Mouse (Mus musculus) small intestine, adult 2 months (tissue): ENCODE data around the gene Lct. TPM values are rescaled to one million over a fixed set of nuclear protein-coding genes. Genes with fewer than 3 reads are reported as not detected.

Experiments
- H3K27ac ChIP-seq: fragments of 200-500 bp; 2 replicates; pipeline ENCODE4 v1.5.1; 2012; ENCODE audit warnings: low read depth, low read length, control low read depth, inconsistent platforms; ENCODE audit not compliant: insufficient read depth
- H3K27me3 ChIP-seq: fragments of 200-500 bp; 2 replicates; pipeline ENCODE4 v1.6.1; 2012; ENCODE audit warnings: mild to moderate bottlenecking, moderate library complexity, low read length, inconsistent platforms; ENCODE audit not compliant: control insufficient read depth, insufficient read depth
- H3K36me3 ChIP-seq: fragments of 200-500 bp; 2 replicates; pipeline ENCODE4 v1.6.1; 2012; ENCODE audit warnings: mild to moderate bottlenecking, low read length, control low read depth, inconsistent platforms; ENCODE audit not compliant: control insufficient read depth, insufficient read depth
- H3K4me1 ChIP-seq: fragments of 200-500 bp; 2 replicates; pipeline ENCODE4 v1.6.1; 2012; ENCODE audit warnings: low read length, inconsistent platforms, mixed read lengths; ENCODE audit not compliant: control insufficient read depth, insufficient read depth, insufficient read length
- H3K4me3 ChIP-seq: fragments of 200-500 bp; 2 replicates; pipeline ENCODE4 v1.5.1; 2012; ENCODE audit warnings: low read depth, mild to moderate bottlenecking, control low read depth, inconsistent platforms, low read length, moderate library complexity
- CTCF ChIP-seq: fragments of 200-500 bp; IDR thresholded peaks from 2 replicates; pipeline ENCODE4 v1.5.1; 2012; ENCODE audit warnings: low read depth, mild to moderate bottlenecking, control low read depth, inconsistent platforms, low read length, moderate library complexity, mixed read lengths; ENCODE audit not compliant: insufficient replicate concordance, insufficient read length; ENCODE audit errors: extremely low read depth
- POLR2A ChIP-seq: fragments of 200-500 bp; IDR thresholded peaks from 2 replicates; pipeline ENCODE4 v1.6.1; 2012; ENCODE audit warnings: low read depth, mild to moderate bottlenecking, control low read depth, inconsistent platforms, low read length, moderate library complexity
- WGBS: fragments of 180-500 bp; shearing (Covaris S2); methylation state at CpG from one replicate; pipeline ENCODE4 v1.1.7; 2018; 5-methylcytosine and 5-hydroxymethylcytosine counted together
- polyA plus RNA-seq: library from polyadenylated mRNA; depleted of rRNA; stranded (reverse); fragments of >200 nt; gene quantifications from 2 replicates; pipeline ENCODE4 v1.2.3, GENCODE M21; 2012

Lct gene
- polyA plus RNA-seq, 1 experiment, result 416 TPM

- TF ChIP-seq CTCF (no peak), POLR2A (no peak)
- no peaks in the 10 kb centered on the region for H3K4me1 ChIP-seq
- WGBS, result 83% methylated on average over 5 of the region's 5 CpGs
- H3K4me3 ChIP-seq, result no peak overlapping the region
- no peak overlapping the region for H3K27ac ChIP-seq
- no peaks in the 10 kb centered on the region for H3K27me3 ChIP-seq
- H3K36me3 ChIP-seq, result peaks cover 48% of the 10 kb centered on the region
Observed at GRCm38 (mm10) chr1:128295717-128296528, 32.2 kb downstream of the Lct start.

GRCm38 (mm10) chr1:128295296-128295695 is 32.8 kb downstream of the Lct start:
- no peaks in the 10 kb centered on the region for H3K27me3 ChIP-seq
- no peaks in the 10 kb centered on the region for H3K4me1 ChIP-seq
- TF ChIP-seq CTCF (no peak), POLR2A (no peak)
- WGBS, result 63% methylated on average over 8 of the region's 8 CpGs
- no peak overlapping the region for H3K27ac ChIP-seq
- H3K36me3 ChIP-seq, result peaks cover 46% of the 10 kb centered on the region
- H3K4me3 ChIP-seq, result no peak overlapping the region

GRCm38 (mm10) chr1:128293524-128293923 is 34.6 kb downstream of the Lct start:
- H3K36me3 ChIP-seq, result peaks cover 50% of the 10 kb centered on the region
- WGBS, result 88% methylated on average over 12 of the region's 12 CpGs
- no peak overlapping the region for H3K4me3 ChIP-seq
- H3K4me1 ChIP-seq, result no peaks in the 10 kb centered on the region
- TF ChIP-seq CTCF (no peak), POLR2A (no peak)
- H3K27ac ChIP-seq, result no peak overlapping the region
- H3K27me3 ChIP-seq, result no peaks in the 10 kb centered on the region

- peaks cover 62% of the 10 kb centered on the region for H3K36me3 ChIP-seq
- H3K27me3 ChIP-seq, result no peaks in the 10 kb centered on the region
- H3K4me1 ChIP-seq, result no peaks in the 10 kb centered on the region
- 90% methylated on average over 5 of the region's 5 CpGs for WGBS
- no peak overlapping the region for H3K4me3 ChIP-seq
- no peak overlapping the region for H3K27ac ChIP-seq
- no peak for TF ChIP-seq POLR2A
Observed at GRCm38 (mm10) chr1:128290295-128290694, 37.8 kb downstream of the Lct start.

- TF ChIP-seq CTCF (no peak), POLR2A (no peak)
- 86% methylated on average over 9 of the region's 9 CpGs for WGBS
- Histone ChIP-seq H3K36me3 (peaks cover 57% of the 10 kb centered on the region), H3K27ac (no peak overlapping the region), H3K27me3 (no peaks in the 10 kb centered on the region), H3K4me1 (no peaks in the 10 kb centered on the region), H3K4me3 (no peak overlapping the region)
Observed at GRCm38 (mm10) chr1:128285136-128285535, 43.0 kb downstream of the Lct start.

- TF ChIP-seq CTCF, result no peak
- TF ChIP-seq POLR2A, result no peak
- Histone ChIP-seq H3K27me3 (no peaks in the 10 kb centered on the region), H3K4me1 (no peaks in the 10 kb centered on the region), H3K4me3 (no peak overlapping the region), H3K27ac (no peak overlapping the region), H3K36me3 (peaks cover 55% of the 10 kb centered on the region)
- 83% methylated on average over 8 of the region's 8 CpGs for WGBS
Observed at GRCm38 (mm10) chr1:128284157-128284690, 43.9 kb downstream of the Lct start.

GRCm38 (mm10) chr1:128282924-128283323 is 45.2 kb downstream of the Lct start:
- Histone ChIP-seq H3K4me3 (no peak overlapping the region), H3K27ac (no peak overlapping the region), H3K27me3 (no peaks in the 10 kb centered on the region), H3K4me1 (no peaks in the 10 kb centered on the region), H3K36me3 (peaks cover 57% of the 10 kb centered on the region)
- TF ChIP-seq POLR2A (no peak), CTCF (no peak)
- 96% methylated on average over 3 of the region's 3 CpGs for WGBS
